Mouse (Mus musculus) MEL (cell line): ENCODE measurements around the gene Nfe2. TPM values are rescaled to one million over a fixed set of nuclear protein-coding genes. Genes with fewer than 3 reads are reported as not detected.

ENCODE experiments used
- DNase-seq: peaks from one replicate; pipeline ENCODE4 v3.0.0; 2011; ENCODE audit warnings: low read depth, low spot score
- H3K27ac ChIP-seq: 2 replicates; pipeline ENCODE4 v1.5.1; 2012; ENCODE audit warnings: low read depth, mild to moderate bottlenecking, control low read depth, low read length, moderate library complexity; ENCODE audit not compliant: control insufficient read depth
- H3K27me3 ChIP-seq, 2 experiments: fragments of 150-350 bp in 1 of 2; sonication (generic) in 1 of 2; 2 replicates each; pipeline ENCODE4 v1.6.1; 2012; ENCODE audit warnings: low read length in 2 of 2, mild to moderate bottlenecking in 2 of 2, improper control_type of control experiment in 1 of 2, moderate library complexity in 1 of 2; ENCODE audit not compliant: insufficient read depth in 2 of 2, control insufficient read depth in 1 of 2
- H3K36me3 ChIP-seq, 2 experiments: 2 replicates each; pipeline ENCODE4 v1.6.1; 2012 to 2014; ENCODE audit warnings: low read length in 2 of 2, improper control_type of control experiment in 1 of 2, inconsistent platforms in 1 of 2, mild to moderate bottlenecking in 1 of 2; ENCODE audit not compliant: insufficient read depth in 2 of 2, control insufficient read depth in 1 of 2
- H3K4me1 ChIP-seq, 2 experiments: fragments of 150-350 bp in 1 of 2; sonication (generic) in 1 of 2; 2 replicates each; pipeline ENCODE4 v1.6.1; 2012; ENCODE audit warnings: low read length in 2 of 2, improper control_type of control experiment in 1 of 2, mild to moderate bottlenecking in 1 of 2; ENCODE audit not compliant: insufficient read depth in 2 of 2, control insufficient read depth in 1 of 2
- H3K4me3 ChIP-seq, 2 experiments: fragments of 150-350 bp in 1 of 2; sonication (generic) in 1 of 2; 2 replicates each; pipeline ENCODE4 v1.5.1; 2012; ENCODE audit warnings: low read depth in 2 of 2, low read length in 2 of 2, mild to moderate bottlenecking in 2 of 2, moderate library complexity in 2 of 2, control low read depth in 1 of 2, improper control_type of control experiment in 1 of 2; ENCODE audit not compliant: control insufficient read depth in 1 of 2, insufficient read depth in 1 of 2
- H3K79me2 ChIP-seq: 2 replicates; pipeline ENCODE4 v1.6.1; 2012; ENCODE audit warnings: mild to moderate bottlenecking, low read length, moderate library complexity; ENCODE audit not compliant: control insufficient read depth, poor library complexity, insufficient read depth
- H3K9ac ChIP-seq: 2 replicates; pipeline ENCODE4 v1.6.1; 2012; ENCODE audit warnings: low read depth, mild to moderate bottlenecking, control low read depth, low read length, moderate library complexity; ENCODE audit not compliant: control insufficient read depth, poor library complexity, severe bottlenecking
- H3K9me3 ChIP-seq: fragments of 150-350 bp; sonication (generic); replicated peaks from 2 replicates; pipeline ENCODE4 v1.6.1; 2012; ENCODE audit warnings: mild to moderate bottlenecking, low read length, improper control_type of control experiment, moderate library complexity; ENCODE audit not compliant: insufficient read depth
- CHD2 ChIP-seq: IDR thresholded peaks from 2 replicates; pipeline ENCODE4 v1.6.1; 2011; ENCODE audit warnings: low read length, improper control_type of control experiment
- GABPA ChIP-seq: IDR thresholded peaks from 2 replicates; pipeline ENCODE4 v1.6.1; 2012; ENCODE audit warnings: low read depth, mild to moderate bottlenecking, inconsistent platforms, low read length, improper control_type of control experiment, moderate library complexity
- GATA1 ChIP-seq: IDR thresholded peaks from 2 replicates; pipeline ENCODE4 v1.6.1; 2011; ENCODE audit warnings: low read depth, low read length, improper control_type of control experiment
- KAT2A ChIP-seq: conservative IDR thresholded peaks from 2 replicates; pipeline ENCODE4 v1.6.1; 2012; ENCODE audit warnings: low read depth, low read length, improper control_type of control experiment, inconsistent platforms
- MAX ChIP-seq: IDR thresholded peaks from 2 replicates; pipeline ENCODE4 v1.6.1; 2011; ENCODE audit warnings: low read length, improper control_type of control experiment
- MYC ChIP-seq: IDR thresholded peaks from 2 replicates; pipeline ENCODE4 v1.6.1; 2011; ENCODE audit warnings: low read depth, mild to moderate bottlenecking, low read length, improper control_type of control experiment, moderate library complexity
- NELFE ChIP-seq: IDR thresholded peaks from 2 replicates; pipeline ENCODE4 v1.6.1; 2011; ENCODE audit warnings: low read depth, low read length, improper control_type of control experiment
- NRF1 ChIP-seq: IDR thresholded peaks from 2 replicates; pipeline ENCODE4 v1.6.1; 2014; ENCODE audit warnings: low read depth, mild to moderate bottlenecking, inconsistent platforms, low read length, improper control_type of control experiment, moderate library complexity; ENCODE audit not compliant: poor library complexity, insufficient read depth, severe bottlenecking
- POLR2A ChIP-seq, 2 experiments: IDR thresholded peaks; 2 replicates each; pipeline ENCODE4 v1.6.1; 2011 to 2012; ENCODE audit warnings: low read length in 2 of 2, mild to moderate bottlenecking in 2 of 2, control low read depth in 1 of 2, improper control_type of control experiment in 1 of 2, low read depth in 1 of 2, moderate library complexity in 1 of 2; ENCODE audit not compliant: control insufficient read depth in 1 of 2, insufficient read depth in 1 of 2, poor library complexity in 1 of 2
- RAD21 ChIP-seq: IDR thresholded peaks from 2 replicates; pipeline ENCODE4 v1.6.1; 2011; ENCODE audit warnings: mild to moderate bottlenecking, low read depth, low read length, improper control_type of control experiment
- SMC3 ChIP-seq: IDR thresholded peaks from 2 replicates; pipeline ENCODE4 v1.6.1; 2011; ENCODE audit warnings: low read depth, low read length, improper control_type of control experiment
- TCF12 ChIP-seq: IDR thresholded peaks from 2 replicates; pipeline ENCODE4 v1.6.1; 2014; ENCODE audit warnings: low read depth, mild to moderate bottlenecking, inconsistent platforms, low read length, improper control_type of control experiment, moderate library complexity
- UBTF ChIP-seq: IDR thresholded peaks from 2 replicates; pipeline ENCODE4 v1.6.1; 2012; ENCODE audit warnings: low read depth, mild to moderate bottlenecking, inconsistent platforms, low read length, improper control_type of control experiment, moderate library complexity, borderline replicate concordance; ENCODE audit not compliant: insufficient read depth
- USF2 ChIP-seq, 2 experiments: IDR thresholded peaks; 2 replicates each; pipeline ENCODE4 v1.6.1; 2011 to 2012; ENCODE audit warnings: improper control_type of control experiment in 2 of 2, low read length in 2 of 2, borderline replicate concordance in 1 of 2, inconsistent platforms in 1 of 2, low read depth in 1 of 2, mild to moderate bottlenecking in 1 of 2; ENCODE audit not compliant: insufficient read depth in 1 of 2
- ZC3H11A ChIP-seq: IDR thresholded peaks from 2 replicates; pipeline ENCODE4 v1.6.1; 2012; ENCODE audit warnings: low read depth, mild to moderate bottlenecking, inconsistent platforms, low read length, improper control_type of control experiment
- ZMIZ1 ChIP-seq: IDR thresholded peaks from 2 replicates; pipeline ENCODE4 v1.6.1; 2012; ENCODE audit warnings: low read depth, mild to moderate bottlenecking, inconsistent platforms, low read length, improper control_type of control experiment, moderate library complexity
- ZNF384 ChIP-seq: IDR thresholded peaks from 2 replicates; pipeline ENCODE4 v1.6.1; 2012; ENCODE audit warnings: low read depth, mild to moderate bottlenecking, inconsistent platforms, low read length, improper control_type of control experiment
- polyA plus RNA-seq, 2 experiments: library from polyadenylated mRNA; stranded (reverse) in 1 of 2; unstranded in 1 of 2; fragments of >175 nt in 1 of 2; fragments of >200 nt in 1 of 2; gene quantifications; 2 replicates each; pipeline versions ENCODE4 v1.2.1 to v1.2.4; 2012; ENCODE audit warnings: low replicate concordance in 2 of 2, low read depth in 1 of 2; ENCODE audit not compliant: insufficient read length in 2 of 2, insufficient read depth in 1 of 2, missing spikeins in 1 of 2
- total RNA-seq: library from RNA; depleted of rRNA; stranded (reverse); fragments of 300-350 nt; gene quantifications from 2 replicates; pipeline ENCODE4 v1.2.3, GENCODE M21; 2012

The Nfe2 gene
- total and polyA plus RNA-seq, 3 experiments = 74.6 to 103 TPM; not detected in 1

GRCm38 (mm10) chr15:103300560-103300959 is 42.4 kb upstream of the Nfe2 start:
- H3K79me2 ChIP-seq = no peaks in the 10 kb centered on the region
- no peaks in the 10 kb centered on the region for H3K36me3 ChIP-seq

GRCm38 (mm10) chr15:103300067-103300471 is 41.9 kb upstream of the Nfe2 start:
- Histone ChIP-seq H3K9ac (no peak overlapping the region), H3K4me3 (no peak overlapping the region), H3K36me3 (no peaks in the 10 kb centered on the region), H3K9me3 (no peaks in the 10 kb centered on the region), H3K27ac (no peak overlapping the region), H3K79me2 (no peaks in the 10 kb centered on the region), H3K27me3 (no peaks in the 10 kb centered on the region), H3K4me1 (no peaks in the 10 kb centered on the region)
- DNase-seq = no peak
- no peak for TF ChIP-seq SMC3

More at GRCm38 (mm10) chr15:103300560-103300959, 42.4 kb upstream of the Nfe2 start:
- TF ChIP-seq CHD2 = no peak
- TF ChIP-seq ZC3H11A = no peak
- TF ChIP-seq NRF1 = no peak
- TF ChIP-seq MYC = no peak
- TF ChIP-seq POLR2A (IDR thresholded peaks at IDR 0.05; ENCODE audit: control insufficient read depth in 1 of 2, insufficient read depth in 1 of 2, low read depth in 1 of 2, low read length in 2 of 2, poor library complexity in 1 of 2) = no peak
- no peak for TF ChIP-seq NELFE
- no peak for TF ChIP-seq ZNF384
- no peak for TF ChIP-seq MAX
- TF ChIP-seq USF2 (IDR thresholded peaks at IDR 0.05; ENCODE audit: borderline replicate concordance in 1 of 2, insufficient read depth in 1 of 2, low read depth in 1 of 2, low read length in 2 of 2) = no peak
- TF ChIP-seq KAT2A = no peak
- TF ChIP-seq TCF12 = no peak
- TF ChIP-seq RAD21 = no peak
- TF ChIP-seq UBTF = no peak
- TF ChIP-seq GABPA = no peak
- no peak for TF ChIP-seq GATA1
- TF ChIP-seq ZMIZ1 = no peak
- DNase-seq = no peak
- no peaks in the 10 kb centered on the region; a peak in 1 of 4 replicates for H3K4me1 ChIP-seq
- no peak overlapping the region for H3K4me3 ChIP-seq
- no peaks in the 10 kb centered on the region for H3K27me3 ChIP-seq
- H3K9me3 ChIP-seq = no peaks in the 10 kb centered on the region
- H3K9ac ChIP-seq = no peak overlapping the region
- no peak overlapping the region for H3K27ac ChIP-seq
